Mouse (Mus musculus) intestine, embryonic 15.5 days (tissue): ENCODE data around the gene Ccnd2. TPM values are rescaled to one million over a fixed set of nuclear protein-coding genes. Genes with fewer than 3 reads are reported as not detected.
A peak's percentile ranks its signal among the peaks of the same experiment; 100 is the strongest.

Source experiments
- ATAC-seq: fragments of 200-750 bp; cut with Nextera tagmentation; 2 replicates; pipeline ENCODE4 v1.8.0; 2017; ENCODE audit warnings: moderate TSS enrichment, moderate library complexity
- H3K27ac ChIP-seq: fragments of 300-500 bp; sonication (generic); 2 replicates; pipeline ENCODE4 v1.5.1; 2015; ENCODE audit warnings: mild to moderate bottlenecking, inconsistent platforms
- H3K27me3 ChIP-seq: fragments of 300-500 bp; sonication (generic); replicated peaks from 2 replicates; pipeline ENCODE4 v1.6.1; 2015; ENCODE audit warnings: inconsistent platforms
- H3K36me3 ChIP-seq: fragments of 300-500 bp; sonication (generic); 2 replicates; pipeline ENCODE4 v1.6.1; 2015; ENCODE audit warnings: inconsistent platforms
- H3K4me1 ChIP-seq: fragments of 300-500 bp; sonication (generic); replicated peaks from 2 replicates; pipeline ENCODE4 v1.6.1; 2015; ENCODE audit warnings: inconsistent platforms
- H3K4me2 ChIP-seq: fragments of 300-500 bp; sonication (generic); replicated peaks from 2 replicates; pipeline ENCODE4 v1.6.1; 2015; ENCODE audit warnings: mild to moderate bottlenecking, inconsistent platforms
- H3K4me3 ChIP-seq: fragments of 300-500 bp; sonication (generic); replicated peaks from 2 replicates; pipeline ENCODE4 v1.5.1; 2015; ENCODE audit warnings: inconsistent platforms
- H3K9ac ChIP-seq: fragments of 300-500 bp; sonication (generic); 2 replicates; pipeline ENCODE4 v1.6.1; 2015; ENCODE audit warnings: inconsistent platforms
- H3K9me3 ChIP-seq: fragments of 300-500 bp; sonication (generic); 2 replicates; pipeline ENCODE4 v1.6.1; 2016; ENCODE audit warnings: inconsistent platforms
- WGBS: fragments of 180-500 bp; shearing (Covaris S2); methylation state at CpG from one replicate; pipeline ENCODE4 v1.1.7; 2015; 5-methylcytosine and 5-hydroxymethylcytosine counted together
- polyA plus RNA-seq: library from polyadenylated mRNA; unstranded; fragments of >200 nt; fragmentation: Nextera tagmentation; extraction: Ambion mirVana; gene quantifications from 2 replicates; pipeline ENCODE4 v1.2.1, GENCODE M21; 2015

The Ccnd2 gene
- 881 and 991 TPM in 2 replicates for polyA plus RNA-seq

GRCm38 (mm10) chr6:127152106-127152951 lies at the start of gene Ccnd2:
Ccnd2 (minus strand) TSS chr6:127152193.
- Histone ChIP-seq H3K9me3 (no peaks in the 10 kb centered on the region), H3K9ac (peak within 1 kb of the TSS; percentile 55)
- under 1% methylated on average over 39 of the region's 40 CpGs for whole genome bisulfite sequencing

GRCm38 (mm10) chr6:127196985-127197384 lies 45.0 kb upstream of the Ccnd2 start:
- ATAC-seq, result no peak
- Histone ChIP-seq H3K36me3 (no peaks in the 10 kb centered on the region), H3K4me2 (no peak overlapping the region), H3K27me3 (no peaks in the 10 kb centered on the region), H3K9me3 (no peaks in the 10 kb centered on the region), H3K4me3 (no peak overlapping the region), H3K4me1 (no peaks in the 10 kb centered on the region), H3K9ac (no peak overlapping the region), H3K27ac (no peak overlapping the region)
- WGBS, result 78% methylated on average over 2 of the region's 2 CpGs

More at GRCm38 (mm10) chr6:127152106-127152951, at the start of gene Ccnd2:
- Histone ChIP-seq H3K4me3 (peak within 1 kb of the TSS; percentile 77), H3K36me3 (no peaks in the 10 kb centered on the region), H3K27me3 (peaks cover 3% of the 10 kb centered on the region; the same call in 1 of the 2 replicates), H3K27ac (peak within 1 kb of the TSS; percentile 93), H3K4me2 (peak within 1 kb of the TSS; percentile 96), H3K4me1 (peaks cover 34% of the 10 kb centered on the region)
- peak; percentile 69 for ATAC-seq

- WGBS, result 82% methylated on average over 12 of the region's 12 CpGs
- ATAC-seq, result no peak
- Histone ChIP-seq H3K27me3 (no peaks in the 10 kb centered on the region), H3K27ac (no peak overlapping the region), H3K9ac (no peak overlapping the region), H3K36me3 (no peaks in the 10 kb centered on the region), H3K4me1 (peaks cover 10% of the 10 kb centered on the region; the same call in 1 of the 2 replicates), H3K9me3 (no peaks in the 10 kb centered on the region), H3K4me2 (no peak overlapping the region), H3K4me3 (no peak overlapping the region)
Observed at GRCm38 (mm10) chr6:127181296-127181695, 29.3 kb upstream of the Ccnd2 start.

GRCm38 (mm10) chr6:127179056-127179759 lies 27.2 kb upstream of the Ccnd2 start:
- ATAC-seq, result no peak
- Histone ChIP-seq H3K4me3 (no peak overlapping the region), H3K4me1 (peaks cover 10% of the 10 kb centered on the region; the same call in 1 of the 2 replicates), H3K9ac (no peak overlapping the region), H3K27ac (no peak overlapping the region), H3K27me3 (no peaks in the 10 kb centered on the region), H3K36me3 (no peaks in the 10 kb centered on the region), H3K9me3 (no peaks in the 10 kb centered on the region), H3K4me2 (no peak overlapping the region)
- WGBS, result 60% methylated on average over 12 of the region's 12 CpGs

GRCm38 (mm10) chr6:127177962-127178361 lies 26.0 kb upstream of the Ccnd2 start:
- peak; percentile 62; the same call in 1 of the 2 replicates for ATAC-seq
- Histone ChIP-seq H3K4me2 (no peak overlapping the region), H3K36me3 (no peaks in the 10 kb centered on the region), H3K4me1 (peaks cover 10% of the 10 kb centered on the region; the same call in 1 of the 2 replicates), H3K9me3 (no peaks in the 10 kb centered on the region), H3K27ac (peak overlapping the region; percentile 20; the same call in 1 of the 2 replicates), H3K4me3 (no peak overlapping the region), H3K27me3 (no peaks in the 10 kb centered on the region), H3K9ac (no peak overlapping the region)
- WGBS, result 49% methylated on average over 7 of the region's 7 CpGs

- peaks cover 10% of the 10 kb centered on the region; the same call in 1 of the 2 replicates for H3K4me1 ChIP-seq
- no peaks in the 10 kb centered on the region for H3K36me3 ChIP-seq
- no peaks in the 10 kb centered on the region for H3K27me3 ChIP-seq
- no peaks in the 10 kb centered on the region for H3K9me3 ChIP-seq
- H3K9ac ChIP-seq, result no peak overlapping the region
- ATAC-seq, result peak; percentile 39; the same call in 1 of the 2 replicates
- no peak overlapping the region for H3K4me3 ChIP-seq
- H3K4me2 ChIP-seq, result no peak overlapping the region
- 31% methylated on average over 4 of the region's 4 CpGs for WGBS
- H3K27ac ChIP-seq, result peak overlapping the region; percentile 20; the same call in 1 of the 2 replicates
Observed at GRCm38 (mm10) chr6:127177441-127177840, 25.4 kb upstream of the Ccnd2 start.

GRCm38 (mm10) chr6:127172461-127172860 lies 20.5 kb upstream of the Ccnd2 start:
- no peaks in the 10 kb centered on the region for H3K9me3 ChIP-seq
- H3K4me3 ChIP-seq, result no peak overlapping the region
- no peak for ATAC-seq
- H3K36me3 ChIP-seq, result no peaks in the 10 kb centered on the region
- no peak overlapping the region for H3K4me2 ChIP-seq
- no peak overlapping the region for H3K9ac ChIP-seq
- H3K27ac ChIP-seq, result no peak overlapping the region
- WGBS, result 78% methylated on average over 11 of the region's 11 CpGs
- H3K27me3 ChIP-seq, result no peaks in the 10 kb centered on the region
- H3K4me1 ChIP-seq, result 0 out of 2 replicates have a peak, but pooled peaks cover 3% of the 10 kb centered on the region

- Histone ChIP-seq H3K4me1 (no peaks in the 10 kb centered on the region), H3K9me3 (no peaks in the 10 kb centered on the region), H3K4me3 (no peak overlapping the region), H3K27ac (no peak overlapping the region), H3K4me2 (no peak overlapping the region), H3K27me3 (no peaks in the 10 kb centered on the region), H3K9ac (no peak overlapping the region), H3K36me3 (no peaks in the 10 kb centered on the region)
- no peak for ATAC-seq
- WGBS, result 87% methylated on average over 8 of the region's 8 CpGs
Observed at GRCm38 (mm10) chr6:127170734-127171133, 18.7 kb upstream of the Ccnd2 start.

- WGBS, result 63% methylated on average over 4 of the region's 4 CpGs
- Histone ChIP-seq H3K27me3 (no peaks in the 10 kb centered on the region), H3K4me1 (peaks cover 3% of the 10 kb centered on the region; the same call in 1 of the 2 replicates), H3K9me3 (no peaks in the 10 kb centered on the region), H3K4me3 (no peak overlapping the region), H3K36me3 (no peaks in the 10 kb centered on the region), H3K4me2 (no peak overlapping the region), H3K27ac (no peak overlapping the region), H3K9ac (no peak overlapping the region)
- no peak for ATAC-seq
Observed at GRCm38 (mm10) chr6:127165663-127166062, 13.7 kb upstream of the Ccnd2 start.

GRCm38 (mm10) chr6:127162842-127163241 lies 10.8 kb upstream of the Ccnd2 start:
- H3K9ac ChIP-seq, result no peak overlapping the region
- no peaks in the 10 kb centered on the region for H3K9me3 ChIP-seq
- no peak overlapping the region for H3K27ac ChIP-seq
- H3K4me2 ChIP-seq, result peak overlapping the region; percentile 30; the same call in 1 of the 2 replicates
- 13% methylated on average over 6 of the region's 6 CpGs for WGBS
- H3K27me3 ChIP-seq, result no peaks in the 10 kb centered on the region
- H3K36me3 ChIP-seq, result no peaks in the 10 kb centered on the region
- no peak overlapping the region for H3K4me3 ChIP-seq
- H3K4me1 ChIP-seq, result peaks cover 3% of the 10 kb centered on the region; the same call in 1 of the 2 replicates
- ATAC-seq, result peak; percentile 73

- Histone ChIP-seq H3K4me1 (peaks cover 15% of the 10 kb centered on the region), H3K27ac (no peak overlapping the region), H3K9ac (no peak overlapping the region), H3K27me3 (peaks cover 3% of the 10 kb centered on the region; the same call in 1 of the 2 replicates), H3K4me2 (no peak overlapping the region), H3K36me3 (no peaks in the 10 kb centered on the region), H3K9me3 (no peaks in the 10 kb centered on the region), H3K4me3 (no peak overlapping the region)
- 55% methylated on average over 1 of the region's 1 CpGs for WGBS
- no peak for ATAC-seq
Observed at GRCm38 (mm10) chr6:127157321-127157720, 5.3 kb upstream of the Ccnd2 start.

GRCm38 (mm10) chr6:127155468-127155867 lies 3.5 kb upstream of the Ccnd2 start:
- Histone ChIP-seq H3K4me3 (peak overlapping the region; percentile 77), H3K9ac (peak overlapping the region; percentile 45; the same call in 1 of the 2 replicates), H3K27me3 (peaks cover 3% of the 10 kb centered on the region; the same call in 1 of the 2 replicates), H3K4me2 (peak overlapping the region; percentile 96), H3K27ac (no peak overlapping the region; the same call in 1 of the 2 replicates), H3K36me3 (no peaks in the 10 kb centered on the region), H3K4me1 (peaks cover 27% of the 10 kb centered on the region), H3K9me3 (no peaks in the 10 kb centered on the region)
- under 1% methylated on average over 15 of the region's 15 CpGs for WGBS
- no peak for ATAC-seq
